Mouse (Mus musculus) forebrain, embryonic 14.5 days (tissue): ENCODE measurements at regions not wholly inside any gene's neighbourhood (a gene's known extent, or its start where the extent isn't known, plus 50 kb on each side); places are given as distances from the start of the nearest gene placed in this dataset.

Experiments
- ATAC-seq: fragments of 200-750 bp; cut with Nextera tagmentation; 2 replicates; pipeline ENCODE4 v1.8.0; 2017; ENCODE audit warnings: mild to moderate bottlenecking, moderate library complexity
- DNase-seq: peaks from one replicate; pipeline ENCODE4 v3.0.0-alpha.2; 2015; ENCODE audit warnings: low spot score
- H3K27ac ChIP-seq: fragments of 300-500 bp; sonication (generic); 2 replicates; pipeline ENCODE4 v1.5.1; 2014; ENCODE audit warnings: low read depth, mild to moderate bottlenecking, control low read depth, low read length, moderate library complexity
- H3K27me3 ChIP-seq: fragments of 300-500 bp; sonication (generic); replicated peaks from 2 replicates; pipeline ENCODE4 v1.6.1; 2014; ENCODE audit warnings: low read length, control low read depth, mixed read lengths; ENCODE audit not compliant: control insufficient read depth, insufficient read depth
- H3K36me3 ChIP-seq: fragments of 300-500 bp; sonication (generic); 2 replicates; pipeline ENCODE4 v1.6.1; 2014; ENCODE audit warnings: low read length, control low read depth; ENCODE audit not compliant: control insufficient read depth, insufficient read depth
- H3K4me1 ChIP-seq: fragments of 300-500 bp; sonication (generic); 2 replicates; pipeline ENCODE4 v1.6.1; 2014; ENCODE audit warnings: antibody characterized with exemption, low read length, control low read depth; ENCODE audit not compliant: control insufficient read depth, insufficient read depth
- H3K4me2 ChIP-seq: fragments of 300-500 bp; sonication (generic); 2 replicates; pipeline ENCODE4 v1.6.1; 2014; ENCODE audit warnings: mild to moderate bottlenecking, control low read depth, low read length
- H3K4me3 ChIP-seq: fragments of 300-500 bp; sonication (generic); 2 replicates; pipeline ENCODE4 v1.5.1; 2014; ENCODE audit warnings: low read depth, low read length, control low read depth
- H3K9ac ChIP-seq: fragments of 300-500 bp; sonication (generic); 2 replicates; pipeline ENCODE4 v1.6.1; 2014; ENCODE audit warnings: mild to moderate bottlenecking, low read length, control low read depth, moderate library complexity
- H3K9me3 ChIP-seq: fragments of 300-500 bp; sonication (generic); replicated peaks from 2 replicates; pipeline ENCODE4 v1.6.1; 2016; ENCODE audit warnings: low read length, control low read depth, mixed read lengths; ENCODE audit not compliant: control insufficient read depth
- WGBS: fragments of 180-500 bp; shearing (Covaris S2); extraction: QIAGEN DNeasy Blood & Tissue Kit; methylation state at CpG from one replicate; pipeline ENCODE4 v1.1.7; 2014; 5-methylcytosine and 5-hydroxymethylcytosine counted together

GRCm38 (mm10) chr1:194225786-194226185 is 392.2 kb upstream of the Plxna2 start:
- Histone ChIP-seq H3K4me2 (no peak overlapping the region), H3K4me3 (no peak overlapping the region), H3K9ac (no peak overlapping the region), H3K4me1 (peaks cover 53% of the 10 kb centered on the region), H3K36me3 (no peaks in the 10 kb centered on the region), H3K27ac (peak overlapping the region; percentile 89; the same call in 1 of the 2 replicates), H3K27me3 (no peaks in the 10 kb centered on the region), H3K9me3 (no peaks in the 10 kb centered on the region)
- 2% methylated on average over 1 of the region's 1 CpGs for WGBS
- DNase-seq = peak; percentile 66
- ATAC-seq = peak; percentile 18; the same call in 1 of the 2 replicates

DNA sequence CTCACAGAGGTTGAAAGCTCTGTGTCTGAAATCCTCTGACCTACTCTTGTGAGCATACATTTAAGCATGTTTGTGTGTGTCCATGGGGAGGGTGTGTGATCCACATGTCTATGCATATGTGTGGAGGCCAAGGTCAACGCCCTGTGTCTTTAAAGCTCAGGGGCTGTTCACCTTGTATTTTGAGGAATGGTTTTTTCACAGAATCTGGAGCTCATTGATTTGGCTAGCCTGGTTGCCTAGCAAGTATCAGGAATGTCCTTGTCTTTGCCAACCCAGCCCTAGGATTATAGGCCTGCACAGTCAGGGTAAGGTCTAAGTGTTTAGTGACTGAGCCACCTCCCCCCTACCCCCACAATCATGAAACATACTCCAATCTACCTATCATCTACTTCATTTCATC is 394.0 kb upstream of the Plxna2 start:
- Histone ChIP-seq H3K36me3 (no peaks in the 10 kb centered on the region), H3K4me1 (peaks cover 45% of the 10 kb centered on the region), H3K4me3 (no peak overlapping the region), H3K9ac (no peak overlapping the region), H3K9me3 (no peaks in the 10 kb centered on the region), H3K27ac (no peak overlapping the region), H3K27me3 (no peaks in the 10 kb centered on the region), H3K4me2 (no peak overlapping the region)
- DNase-seq (no peak), ATAC-seq (no peak)
- 56% methylated on average over 1 of the region's 1 CpGs for WGBS

- H3K4me1 ChIP-seq = peaks cover 45% of the 10 kb centered on the region
- ATAC-seq = no peak
- no peak overlapping the region for H3K27ac ChIP-seq
- no peaks in the 10 kb centered on the region for H3K36me3 ChIP-seq
- H3K9me3 ChIP-seq = no peaks in the 10 kb centered on the region
- no peak overlapping the region for H3K9ac ChIP-seq
- DNase-seq = peak; percentile 11
- H3K4me2 ChIP-seq = no peak overlapping the region
- 11% methylated on average over 2 of the region's 2 CpGs for WGBS
- no peaks in the 10 kb centered on the region for H3K27me3 ChIP-seq
- H3K4me3 ChIP-seq = no peak overlapping the region
Measured at GRCm38 (mm10) chr1:194223610-194224009, 394.4 kb upstream of the Plxna2 start.

GRCm38 (mm10) chr1:194223015-194223414 is 395.0 kb upstream of the Plxna2 start:
- Histone ChIP-seq H3K4me2 (no peak overlapping the region), H3K27me3 (no peaks in the 10 kb centered on the region), H3K9ac (no peak overlapping the region), H3K9me3 (no peaks in the 10 kb centered on the region), H3K36me3 (no peaks in the 10 kb centered on the region), H3K27ac (no peak overlapping the region), H3K4me3 (no peak overlapping the region), H3K4me1 (peaks cover 40% of the 10 kb centered on the region)
- ATAC-seq (peak; percentile 42), DNase-seq (peak; percentile 82)
- WGBS = 3% methylated on average over 9 of the region's 9 CpGs

DNA sequence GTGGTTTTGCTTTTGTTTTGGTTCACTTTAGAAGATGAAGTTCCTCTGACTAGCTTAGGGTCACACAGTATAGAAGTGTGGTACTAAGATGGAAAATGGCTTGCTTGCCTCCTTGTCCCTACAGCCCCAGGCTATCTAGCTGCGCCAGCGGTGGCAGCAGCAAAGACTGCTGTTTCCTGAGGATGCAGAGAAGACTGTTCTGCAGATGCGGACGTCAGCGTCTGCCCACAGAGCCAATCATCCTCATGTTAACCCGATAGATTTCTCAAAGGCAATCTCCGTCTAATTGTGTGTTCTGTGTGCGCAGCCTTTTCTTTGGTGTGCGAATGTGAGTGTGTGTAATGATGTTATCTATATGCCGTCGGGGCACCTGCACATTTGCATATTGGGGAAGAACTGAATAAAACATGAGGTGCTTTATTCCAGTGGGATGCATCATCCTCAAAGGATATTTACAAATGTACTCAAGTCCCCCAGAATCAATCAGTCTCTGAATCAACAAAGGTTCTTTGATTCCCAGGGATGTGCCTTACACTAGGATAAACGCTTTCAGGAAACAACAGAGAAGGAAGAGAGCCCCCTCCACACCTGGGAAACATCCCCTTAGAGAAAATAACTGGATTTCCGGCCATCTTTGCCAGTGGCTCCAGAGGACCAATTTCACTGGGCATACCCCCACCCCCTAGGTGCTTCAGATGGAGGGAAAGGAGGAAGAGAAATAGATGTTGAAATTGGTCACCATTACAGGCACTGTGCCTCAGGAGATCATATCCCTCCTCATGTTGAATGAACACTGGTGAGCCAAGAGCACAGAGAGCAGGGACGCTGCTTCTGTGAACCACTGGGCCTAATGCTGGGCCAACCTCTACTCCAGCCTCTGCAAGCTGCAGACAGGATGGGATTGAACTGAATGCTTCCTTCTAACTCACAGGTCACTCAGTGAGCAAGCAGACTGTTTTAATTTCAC is 409.7 kb upstream of the Plxna2 start:
- no peaks in the 10 kb centered on the region for H3K36me3 ChIP-seq
- H3K4me1 ChIP-seq = 0 out of 2 replicates have a peak, but pooled peaks cover 4% of the 10 kb centered on the region
- peak; percentile 76 for DNase-seq
- H3K27ac ChIP-seq = peak overlapping the region; percentile 65
- no peaks in the 10 kb centered on the region for H3K27me3 ChIP-seq
- peak overlapping the region; percentile 10; the same call in 1 of the 2 replicates for H3K4me2 ChIP-seq
- peak; percentile 86 for ATAC-seq
- H3K4me3 ChIP-seq = no peak overlapping the region
- WGBS = 24% methylated on average over 14 of the region's 14 CpGs
- no peaks in the 10 kb centered on the region for H3K9me3 ChIP-seq
- H3K9ac ChIP-seq = no peak overlapping the region

DNA sequence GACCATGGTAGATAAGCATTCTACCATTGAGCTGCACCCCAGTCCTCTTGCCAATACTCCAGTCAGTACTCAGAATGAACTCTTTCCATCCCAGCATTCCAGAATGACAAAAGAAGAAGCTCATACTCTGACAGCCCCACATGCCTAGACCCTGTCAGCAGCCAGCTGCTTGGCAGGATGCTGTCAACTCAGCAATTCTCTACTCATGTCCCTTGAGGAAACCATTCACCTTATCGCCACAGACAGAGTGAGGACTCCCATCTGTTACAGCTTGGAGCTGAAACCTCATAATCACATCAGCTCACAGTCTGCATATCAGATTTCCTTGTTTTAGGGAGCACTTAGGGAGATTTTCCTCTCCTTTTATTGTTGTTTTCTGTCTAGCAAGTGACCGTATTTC is 420.5 kb upstream of the Plxna2 start:
- WGBS = 70% methylated on average over 2 of the region's 2 CpGs
- H3K27ac ChIP-seq = no peak overlapping the region
- H3K27me3 ChIP-seq = no peaks in the 10 kb centered on the region
- DNase-seq = no peak
- no peaks in the 10 kb centered on the region for H3K4me1 ChIP-seq
- no peak overlapping the region for H3K9ac ChIP-seq
- H3K4me3 ChIP-seq = no peak overlapping the region
- H3K36me3 ChIP-seq = no peaks in the 10 kb centered on the region
- no peak for ATAC-seq
- no peak overlapping the region for H3K4me2 ChIP-seq
- no peaks in the 10 kb centered on the region for H3K9me3 ChIP-seq

DNA sequence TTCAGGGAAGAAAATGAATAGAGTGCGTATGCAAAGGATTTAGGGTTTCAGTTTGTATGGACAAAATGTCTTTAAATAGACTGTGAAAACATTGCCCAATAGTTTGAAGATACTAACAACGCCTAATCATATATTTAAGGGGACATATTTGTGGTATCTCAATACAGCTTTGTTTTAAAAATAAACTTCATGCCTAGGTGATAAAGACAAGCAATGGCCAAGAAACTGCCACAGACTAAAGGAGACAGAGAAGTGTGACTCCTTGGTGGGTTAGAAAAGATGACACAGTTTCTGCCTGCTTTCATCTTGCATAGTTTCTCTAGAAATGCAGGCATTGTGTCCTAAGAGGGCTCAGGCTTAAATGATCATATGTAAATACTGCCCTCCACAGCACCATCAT is 435.7 kb upstream of the Plxna2 start:
- Histone ChIP-seq H3K27ac (no peak overlapping the region), H3K27me3 (no peaks in the 10 kb centered on the region), H3K9ac (no peak overlapping the region), H3K9me3 (no peaks in the 10 kb centered on the region), H3K4me3 (no peak overlapping the region), H3K4me2 (no peak overlapping the region), H3K36me3 (no peaks in the 10 kb centered on the region), H3K4me1 (no peaks in the 10 kb centered on the region)
- DNase-seq (no peak), ATAC-seq (no peak)
- WGBS = 98% methylated on average over 2 of the region's 2 CpGs

DNA sequence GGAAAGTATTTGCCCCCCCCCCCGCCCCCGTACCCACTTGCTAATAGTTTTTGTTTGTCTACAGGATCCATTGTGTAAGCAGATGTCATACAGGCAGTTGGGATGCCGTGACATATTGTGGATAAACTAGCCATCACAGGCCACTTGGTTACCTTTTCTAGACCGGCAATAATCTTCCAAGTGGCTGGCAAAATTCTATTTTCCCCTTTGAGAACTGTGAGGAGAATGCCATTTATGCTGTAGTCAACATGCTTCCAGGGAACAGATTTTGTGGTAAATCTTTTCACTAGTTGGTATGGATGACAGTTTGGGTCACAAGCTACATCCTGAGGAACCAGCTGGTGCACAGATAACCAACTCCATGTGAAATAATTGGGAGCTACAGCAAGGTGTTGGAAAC is 456.5 kb upstream of the Plxna2 start:
- Histone ChIP-seq H3K27me3 (no peaks in the 10 kb centered on the region), H3K9me3 (no peaks in the 10 kb centered on the region), H3K4me3 (no peak overlapping the region), H3K9ac (no peak overlapping the region), H3K27ac (peak overlapping the region; percentile 68), H3K36me3 (no peaks in the 10 kb centered on the region), H3K4me2 (no peak overlapping the region), H3K4me1 (peaks cover 2% of the 10 kb centered on the region; the same call in 1 of the 2 replicates)
- 35% methylated on average over 4 of the region's 4 CpGs for WGBS
- DNase-seq = peak; percentile 81
- no peak for ATAC-seq
